Mouse (Mus musculus): ENCODE results near the gene Csnk1g1. TPM values are rescaled to one million over a fixed set of nuclear protein-coding genes. Genes with fewer than 3 reads are reported as not detected.

The Csnk1g1 gene
- polyA plus RNA-seq, 1 experiment = 26.9 TPM

DNA sequence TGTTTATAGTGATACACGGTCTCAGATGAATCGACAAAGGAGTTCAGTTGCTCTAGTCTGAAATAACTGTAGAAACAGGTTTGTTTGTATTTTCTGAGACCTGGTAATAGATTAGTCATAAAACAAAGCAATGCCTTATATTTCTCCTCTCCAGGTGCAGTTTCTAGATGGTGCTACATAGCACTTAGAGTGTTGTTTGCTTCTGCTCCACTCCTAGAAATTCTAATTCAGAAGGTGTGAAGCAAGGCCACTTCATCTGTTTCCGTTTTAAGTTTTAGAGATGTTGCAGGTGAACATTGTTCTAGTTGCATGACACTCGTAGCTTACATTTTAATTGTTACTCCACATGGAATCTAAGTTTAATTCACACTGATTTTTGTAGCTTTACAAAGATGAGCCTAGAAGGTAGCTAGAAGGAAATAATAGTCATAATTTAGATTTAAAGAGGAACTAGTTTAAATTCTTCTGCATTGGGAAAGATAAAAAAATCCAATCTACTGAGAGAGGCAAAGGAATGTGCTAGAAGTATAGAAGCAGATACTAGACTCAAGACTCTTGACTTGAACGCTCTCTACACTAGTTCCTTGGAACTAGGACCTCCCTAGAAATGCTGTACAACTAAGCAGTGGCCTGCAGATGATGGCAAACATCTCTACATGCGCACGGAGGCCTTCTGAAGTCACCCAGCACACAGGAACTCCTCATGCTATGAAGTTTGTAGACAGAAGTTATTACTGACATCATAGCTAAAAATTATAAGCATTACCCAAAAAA, 87.1 kb downstream of the Csnk1g1 start:
- no peak for DNase-seq (ENCODE audit: low read depth)
- TF ChIP-seq POLR2A (IDR thresholded peaks at IDR 0.05; ENCODE audit: borderline replicate concordance, extremely low read depth, insufficient read depth, insufficient read length, poor library complexity, severe bottlenecking) (no peak), CTCF (IDR thresholded peaks at IDR 0.05; ENCODE audit: borderline replicate concordance, extremely low read depth, insufficient read depth, insufficient read length) (no peak)

DNA sequence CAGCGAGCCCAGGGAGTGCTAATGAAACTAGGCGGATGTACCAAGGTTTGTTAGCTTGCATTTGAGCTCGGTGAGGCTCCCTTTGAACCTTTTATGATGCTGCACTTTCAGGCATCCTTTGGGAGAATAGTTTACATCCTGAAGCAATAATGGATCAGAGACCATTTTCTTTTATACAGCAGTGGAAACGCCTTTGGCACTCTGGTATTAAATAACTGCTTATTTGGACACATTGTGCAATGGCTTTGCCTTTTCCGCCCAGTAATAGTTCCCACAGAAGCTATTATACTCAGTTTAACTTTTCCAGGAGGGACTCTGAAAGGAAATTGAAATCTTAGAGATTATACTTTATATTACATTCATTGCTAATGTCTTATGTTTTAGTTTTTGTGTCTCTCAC, 90.2 kb downstream of the Csnk1g1 start:
- TF ChIP-seq POLR2A (IDR thresholded peaks at IDR 0.05; ENCODE audit: borderline replicate concordance, extremely low read depth, insufficient read depth, insufficient read length, poor library complexity, severe bottlenecking) (no peak), CTCF (IDR thresholded peaks at IDR 0.05; ENCODE audit: borderline replicate concordance, extremely low read depth, insufficient read depth, insufficient read length) (no peak)
- peak; percentile 25 for DNase-seq (ENCODE audit: low read depth)

DNA sequence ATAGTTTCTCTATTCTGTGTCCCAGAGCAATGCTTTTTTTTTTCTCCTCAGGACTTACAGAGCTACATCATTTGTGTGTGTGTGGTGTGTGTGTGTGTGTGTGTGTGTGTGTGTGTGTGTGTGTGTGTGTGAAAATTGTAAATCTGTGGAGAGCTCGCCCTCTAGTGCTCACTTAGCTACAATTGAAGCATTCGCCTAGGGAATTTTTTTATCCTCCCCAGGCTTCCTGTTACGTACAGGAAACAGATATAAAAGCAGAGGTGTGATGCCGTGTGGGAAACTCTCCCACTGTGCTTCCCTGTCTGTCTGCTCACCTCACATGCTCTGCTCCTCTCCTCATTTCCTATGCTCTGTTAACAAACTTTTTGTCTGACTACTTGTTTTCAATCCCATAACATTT, 95.7 kb downstream of the Csnk1g1 start:
- peak; percentile 78 for DNase-seq (ENCODE audit: low read depth)
- no peak for TF ChIP-seq POLR2A (IDR thresholded peaks at IDR 0.05; ENCODE audit: borderline replicate concordance, extremely low read depth, insufficient read depth, insufficient read length, poor library complexity, severe bottlenecking)
- peak; percentile 34; the same call in 1 of the 2 replicates for TF ChIP-seq CTCF (IDR thresholded peaks at IDR 0.05; ENCODE audit: borderline replicate concordance, extremely low read depth, insufficient read depth, insufficient read length)

DNA sequence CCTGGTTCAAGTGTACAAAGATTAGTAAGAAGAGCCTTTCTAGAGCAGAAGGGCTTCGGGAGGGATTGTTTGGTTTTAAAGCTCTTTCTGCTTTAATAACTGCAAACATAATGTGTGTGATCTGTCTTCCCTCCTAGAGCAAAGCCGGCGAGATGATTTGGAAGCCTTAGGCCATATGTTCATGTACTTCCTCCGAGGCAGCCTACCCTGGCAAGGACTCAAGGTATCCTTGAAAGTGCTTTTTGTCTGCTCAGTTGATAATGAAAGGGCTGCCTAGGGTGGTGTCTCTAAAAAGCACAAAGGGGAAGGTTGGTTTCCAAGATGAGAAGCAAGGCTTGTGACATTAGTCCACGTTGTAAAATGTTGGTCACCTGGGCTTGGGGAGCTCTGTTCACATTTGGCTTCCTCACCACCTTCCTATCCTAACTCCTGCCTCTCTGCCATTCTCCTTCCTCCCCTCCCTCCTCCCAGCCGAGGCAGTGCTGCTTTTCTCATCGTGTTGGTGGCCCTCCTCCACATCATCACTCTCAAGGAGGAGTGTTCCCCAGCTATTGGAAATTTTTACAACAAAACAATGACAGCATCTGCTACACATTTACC, 99.0 kb downstream of the Csnk1g1 start:
- no peak for TF ChIP-seq CTCF (IDR thresholded peaks at IDR 0.05; ENCODE audit: borderline replicate concordance, extremely low read depth, insufficient read depth, insufficient read length)
- no peak for TF ChIP-seq POLR2A (IDR thresholded peaks at IDR 0.05; ENCODE audit: borderline replicate concordance, extremely low read depth, insufficient read depth, insufficient read length, poor library complexity, severe bottlenecking)
- peak; percentile 50 for DNase-seq (ENCODE audit: low read depth)

DNA sequence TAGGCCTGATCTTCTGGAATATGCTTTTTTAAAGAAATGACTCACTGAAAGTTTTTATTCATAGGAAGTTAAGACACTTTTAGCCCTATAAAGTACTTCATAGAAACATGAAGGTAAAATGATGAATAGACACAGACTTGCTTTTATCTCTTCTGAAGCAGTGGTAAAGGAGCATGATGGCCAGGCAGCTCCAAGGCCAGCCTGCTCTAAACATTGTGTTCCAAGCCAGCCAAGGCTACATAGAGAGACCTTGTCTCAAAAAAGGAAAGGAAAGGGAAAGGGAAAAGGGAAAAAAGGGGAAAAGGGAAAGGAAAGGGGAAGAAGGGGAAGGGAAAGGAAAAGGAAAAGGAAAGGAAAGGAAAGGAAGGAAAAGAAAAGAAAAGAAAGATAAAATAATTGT, 111.9 kb downstream of the Csnk1g1 start:
- TF ChIP-seq POLR2A (IDR thresholded peaks at IDR 0.05; ENCODE audit: borderline replicate concordance, extremely low read depth, insufficient read depth, insufficient read length, poor library complexity, severe bottlenecking) = no peak
- no peak for TF ChIP-seq CTCF (IDR thresholded peaks at IDR 0.05; ENCODE audit: borderline replicate concordance, extremely low read depth, insufficient read depth, insufficient read length)
- no peak for DNase-seq (ENCODE audit: low read depth)

DNA sequence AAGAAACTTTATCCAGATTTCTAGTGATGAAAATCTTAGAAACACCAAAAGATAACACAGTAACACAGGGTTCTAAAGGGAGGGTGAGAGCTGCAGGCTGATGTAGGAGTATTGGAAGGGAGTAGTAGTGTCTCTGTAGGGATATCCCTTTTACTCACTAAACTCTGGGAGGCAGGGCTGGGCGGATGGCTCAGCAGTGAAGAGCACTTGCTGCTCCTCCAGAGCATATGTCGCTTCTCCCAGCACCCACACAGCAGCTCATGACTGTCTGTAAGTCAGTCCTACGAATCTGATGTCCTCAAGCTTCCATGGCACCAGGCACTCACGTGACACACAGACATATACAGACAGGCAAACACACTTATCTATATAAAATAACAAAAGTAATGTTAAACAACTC, 129.4 kb downstream of the Csnk1g1 start:
- no peak for TF ChIP-seq CTCF (IDR thresholded peaks at IDR 0.05; ENCODE audit: borderline replicate concordance, extremely low read depth, insufficient read depth, insufficient read length)
- TF ChIP-seq POLR2A (IDR thresholded peaks at IDR 0.05; ENCODE audit: borderline replicate concordance, extremely low read depth, insufficient read depth, insufficient read length, poor library complexity, severe bottlenecking) = no peak
- DNase-seq (ENCODE audit: low read depth) = no peak

DNA sequence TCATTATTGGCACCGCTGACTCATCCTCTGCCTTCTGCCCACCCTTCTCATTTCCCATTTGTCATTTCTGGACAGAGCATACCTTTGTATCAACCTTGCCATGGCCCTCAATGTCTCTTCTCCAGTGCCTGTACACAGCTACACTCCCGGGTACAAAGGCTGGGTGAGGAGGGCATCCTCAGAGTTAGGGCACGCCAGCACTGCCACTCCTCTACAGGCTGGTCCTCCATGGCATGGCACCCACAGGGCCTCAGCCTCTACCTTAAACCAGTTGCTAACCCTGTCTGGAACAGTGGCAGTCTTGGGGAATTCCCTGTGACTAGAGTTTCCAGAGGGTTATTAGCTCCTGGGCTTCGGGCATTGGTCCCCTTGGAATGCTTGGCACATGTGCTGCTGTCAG, 129.9 kb downstream of the Csnk1g1 start:
- TF ChIP-seq POLR2A (IDR thresholded peaks at IDR 0.05; ENCODE audit: borderline replicate concordance, extremely low read depth, insufficient read depth, insufficient read length, poor library complexity, severe bottlenecking) (no peak), CTCF (IDR thresholded peaks at IDR 0.05; ENCODE audit: borderline replicate concordance, extremely low read depth, insufficient read depth, insufficient read length) (no peak)
- no peak for DNase-seq (ENCODE audit: low read depth)

DNA sequence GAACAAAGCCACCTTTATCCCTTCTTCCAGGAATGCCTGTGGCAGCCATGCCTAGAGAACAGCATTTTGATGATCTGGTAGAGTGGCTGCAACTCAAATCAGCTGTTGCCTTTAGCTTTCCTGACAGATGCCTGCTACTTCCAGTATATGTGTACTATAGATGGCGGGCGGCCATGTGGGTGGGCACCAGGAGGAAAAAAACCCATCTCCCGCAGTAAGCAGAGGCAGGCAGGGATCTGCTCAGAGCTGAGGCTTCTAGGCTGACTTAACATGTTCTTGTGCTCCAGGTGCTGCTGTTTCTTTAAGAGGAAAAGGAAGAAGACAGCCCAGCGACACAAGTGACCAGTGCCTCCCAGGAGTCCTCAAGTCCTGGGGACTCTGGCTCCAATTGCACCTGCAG, 130.6 kb downstream of the Csnk1g1 start:
- no peak for TF ChIP-seq POLR2A (IDR thresholded peaks at IDR 0.05; ENCODE audit: borderline replicate concordance, extremely low read depth, insufficient read depth, insufficient read length, poor library complexity, severe bottlenecking)
- no peak for TF ChIP-seq CTCF (IDR thresholded peaks at IDR 0.05; ENCODE audit: borderline replicate concordance, extremely low read depth, insufficient read depth, insufficient read length)

DNA sequence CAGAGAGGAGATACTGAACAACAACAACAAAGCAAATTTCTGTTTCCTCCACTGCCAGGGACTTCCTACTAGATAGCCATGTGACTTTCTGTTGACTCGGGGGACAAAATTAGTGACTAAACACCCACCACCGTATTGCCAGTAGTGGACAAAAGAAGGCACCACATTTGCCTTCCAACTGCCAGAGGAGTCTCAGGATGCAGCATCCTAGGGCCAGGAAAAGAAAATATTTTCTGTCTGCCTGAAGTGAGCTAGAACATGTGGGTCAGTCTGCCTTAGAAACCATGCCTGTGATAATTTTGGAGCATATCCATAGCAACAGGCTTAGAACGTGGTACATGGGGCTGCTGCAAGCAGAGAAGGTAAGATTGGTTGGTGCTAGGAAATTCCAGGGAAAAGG, 132.1 kb downstream of the Csnk1g1 start:
- no peak for TF ChIP-seq POLR2A (IDR thresholded peaks at IDR 0.05; ENCODE audit: borderline replicate concordance, extremely low read depth, insufficient read depth, insufficient read length, poor library complexity, severe bottlenecking)
- no peak for TF ChIP-seq CTCF (IDR thresholded peaks at IDR 0.05; ENCODE audit: borderline replicate concordance, extremely low read depth, insufficient read depth, insufficient read length)
- DNase-seq (ENCODE audit: low read depth) = no peak

More for the DNA sequence above, 130.6 kb downstream of the Csnk1g1 start:
- DNase-seq (ENCODE audit: low read depth) = no peak

DNA sequence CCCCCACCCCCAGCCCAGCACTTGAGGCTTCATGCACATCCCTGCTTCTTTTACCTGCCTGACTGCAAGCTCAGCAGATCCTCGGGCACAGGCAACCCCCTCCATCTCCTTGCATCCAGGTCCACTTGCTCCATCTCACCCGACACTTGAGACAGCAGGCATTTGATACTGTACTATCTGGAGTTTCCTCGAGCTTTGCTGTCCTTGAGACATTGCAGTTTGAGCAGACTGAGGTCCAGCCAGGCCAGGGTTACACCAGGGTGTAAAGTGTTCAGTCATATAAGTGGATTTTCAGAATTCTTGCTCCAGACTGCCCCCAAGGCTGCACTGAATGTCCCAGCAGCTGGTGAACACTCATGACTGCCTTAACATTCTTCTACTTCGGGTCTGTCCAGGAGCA, 133.6 kb downstream of the Csnk1g1 start:
- DNase-seq (ENCODE audit: low read depth) = no peak
- TF ChIP-seq POLR2A (IDR thresholded peaks at IDR 0.05; ENCODE audit: borderline replicate concordance, extremely low read depth, insufficient read depth, insufficient read length, poor library complexity, severe bottlenecking) (no peak), CTCF (IDR thresholded peaks at IDR 0.05; ENCODE audit: borderline replicate concordance, extremely low read depth, insufficient read depth, insufficient read length) (no peak)

DNA sequence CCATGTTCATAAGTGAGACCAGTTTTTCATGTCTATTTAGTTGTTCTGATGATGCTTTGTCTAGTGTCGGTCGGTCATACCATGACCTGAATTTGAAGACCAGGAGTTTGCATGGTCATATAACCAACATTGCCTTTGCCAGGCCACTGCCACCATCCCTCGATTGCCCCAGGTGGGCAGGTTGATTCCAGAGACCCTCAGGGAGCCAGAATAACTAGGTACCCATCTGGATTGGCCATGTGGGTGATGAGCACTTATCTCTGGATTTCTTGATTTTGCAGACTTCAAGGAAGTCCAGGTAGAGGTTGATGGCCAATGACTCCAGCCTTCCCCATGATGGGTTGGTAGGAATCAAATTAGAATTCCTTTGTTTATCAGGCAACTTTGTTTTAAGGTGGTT, 134.5 kb downstream of the Csnk1g1 start:
- TF ChIP-seq POLR2A (IDR thresholded peaks at IDR 0.05; ENCODE audit: borderline replicate concordance, extremely low read depth, insufficient read depth, insufficient read length, poor library complexity, severe bottlenecking) = no peak
- no peak for TF ChIP-seq CTCF (IDR thresholded peaks at IDR 0.05; ENCODE audit: borderline replicate concordance, extremely low read depth, insufficient read depth, insufficient read length)
- DNase-seq (ENCODE audit: low read depth) = no peak
